Mouse (Mus musculus) 3134 (cell line): ENCODE results near the gene Klhl13.

Experiments
- DNase-seq: peaks from one replicate; pipeline ENCODE4 v3.0.0-alpha.2; 2011; ENCODE audit warnings: low spot score; ENCODE audit not compliant: insufficient read length; ENCODE audit errors: extremely low read depth

Klhl13 gene

DNA sequence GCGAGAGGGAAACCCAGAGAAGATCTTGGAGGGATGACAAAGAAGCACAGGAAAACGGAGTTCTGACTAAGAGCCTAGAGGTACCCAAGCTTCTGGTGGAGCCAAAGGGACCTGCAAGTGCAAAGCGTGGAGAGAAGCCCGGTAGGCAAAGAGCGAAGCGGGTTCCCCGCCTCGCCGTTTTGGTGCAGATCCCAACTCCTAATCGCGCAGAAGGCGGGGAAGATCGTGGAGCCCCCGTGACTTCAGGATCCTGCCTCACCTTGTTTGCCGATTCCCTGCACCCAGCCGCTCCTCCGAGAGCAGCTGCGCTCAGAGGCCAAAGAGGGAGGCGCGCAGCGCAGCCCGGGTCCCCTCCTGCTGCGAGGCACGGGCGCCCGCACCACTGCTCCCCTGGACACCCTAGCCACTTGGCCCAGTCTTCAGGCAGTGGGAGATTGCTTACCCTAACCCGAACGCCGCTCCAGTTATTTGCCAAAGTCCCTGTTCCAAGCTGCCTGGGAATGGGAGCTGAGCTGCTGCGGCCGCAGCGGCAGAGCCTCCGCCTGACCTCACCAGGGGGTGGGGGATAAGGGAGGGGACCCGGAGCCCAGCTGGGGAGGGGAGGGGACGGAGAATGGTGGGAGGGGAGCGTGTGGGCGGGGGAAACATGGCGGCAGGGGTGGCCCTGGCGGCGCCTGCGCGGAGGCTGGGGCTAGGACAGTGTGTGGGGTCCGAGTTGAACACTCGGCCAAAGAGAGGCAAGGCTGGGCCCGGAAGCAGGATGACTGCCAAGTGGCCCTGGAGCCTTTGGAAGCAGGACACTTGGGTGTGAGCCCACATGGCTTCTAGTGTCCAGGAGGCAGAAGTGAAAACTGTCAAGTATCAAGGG, at the start of gene Klhl13:
Gene Klhl13, minus strand, starts transcription at position 569 of the 868 bp plus-strand sequence.
- no peak for DNase-seq

DNA sequence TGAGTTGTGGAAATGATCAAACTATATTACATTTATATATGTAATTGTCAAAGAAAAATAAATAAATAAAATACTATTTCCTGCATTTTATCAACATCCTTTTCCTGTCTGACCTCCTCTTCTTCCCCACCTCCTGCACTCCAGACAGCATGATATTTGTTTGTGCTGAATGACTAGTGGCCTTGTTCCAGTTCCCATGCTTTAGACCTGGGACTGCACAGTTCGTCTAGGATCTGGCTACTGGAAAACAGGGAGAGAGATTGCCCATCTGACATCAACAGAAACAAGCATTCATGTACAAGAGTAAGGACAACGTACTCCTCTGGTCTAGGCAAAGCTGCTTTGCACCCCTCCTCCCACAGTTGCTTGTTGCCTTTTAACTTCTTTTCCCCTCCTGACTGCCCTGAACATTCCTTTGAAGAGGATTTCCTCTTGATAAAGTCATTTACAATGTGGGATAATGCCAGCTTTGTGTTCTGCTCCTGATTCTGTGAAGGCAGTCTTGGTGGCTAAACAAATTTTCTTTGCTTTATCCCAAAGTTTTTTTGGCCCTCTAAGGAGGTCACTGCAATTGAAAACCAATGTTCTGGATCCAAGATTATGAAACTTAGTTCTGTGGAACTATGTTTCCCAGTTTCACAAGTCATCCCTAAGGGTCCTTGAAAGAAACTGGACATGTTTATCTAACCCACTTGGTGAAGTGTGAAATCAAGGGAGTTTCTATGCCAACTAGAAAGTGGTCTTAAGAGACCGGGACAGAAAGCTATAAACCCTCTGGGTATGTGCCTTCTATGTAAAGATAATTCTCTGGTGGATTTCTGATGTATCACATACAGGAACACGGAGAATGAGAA, 44.6 kb upstream of the Klhl13 start:
- no peak for DNase-seq

DNA sequence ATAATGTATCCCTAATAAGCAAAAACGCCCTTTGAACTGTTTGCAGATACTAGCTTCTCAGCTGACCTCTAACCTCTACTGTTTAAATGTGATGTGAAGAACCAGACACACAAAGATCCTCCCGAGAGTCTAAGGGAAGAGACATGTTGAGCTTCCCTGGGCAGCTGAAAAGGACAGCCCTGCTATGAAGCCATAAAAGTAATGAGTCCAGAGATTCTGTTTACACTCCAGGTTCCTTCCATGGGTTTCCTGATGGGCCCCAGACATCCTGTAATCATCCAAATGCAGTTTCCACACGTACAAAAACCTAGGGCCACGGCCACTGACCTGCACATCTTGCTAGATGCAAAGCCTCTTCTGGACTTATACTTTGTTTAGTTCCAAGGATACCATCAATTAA, 23.8 kb upstream of the Klhl13 start:
- DNase-seq: no peak

DNA sequence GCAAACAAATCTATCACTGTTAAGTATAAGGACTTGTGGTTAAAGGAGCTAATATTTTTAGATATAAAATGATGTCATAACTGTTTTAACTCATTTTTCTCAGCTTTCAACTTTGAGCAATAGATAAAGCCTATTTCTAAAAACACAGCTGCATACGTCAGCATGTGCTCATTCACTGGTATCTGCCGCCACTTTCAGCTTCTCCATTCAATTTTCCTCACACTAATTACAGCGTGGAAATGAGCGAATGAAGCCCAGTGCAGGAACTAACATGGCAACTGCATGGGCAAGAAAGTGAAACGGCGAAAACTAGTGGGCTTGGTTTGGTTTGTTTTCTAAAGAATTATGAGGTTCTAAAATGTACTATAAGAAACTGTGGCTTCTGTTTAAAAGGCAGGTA, 1.4 kb downstream of the Klhl13 start:
- DNase-seq: no peak

DNA sequence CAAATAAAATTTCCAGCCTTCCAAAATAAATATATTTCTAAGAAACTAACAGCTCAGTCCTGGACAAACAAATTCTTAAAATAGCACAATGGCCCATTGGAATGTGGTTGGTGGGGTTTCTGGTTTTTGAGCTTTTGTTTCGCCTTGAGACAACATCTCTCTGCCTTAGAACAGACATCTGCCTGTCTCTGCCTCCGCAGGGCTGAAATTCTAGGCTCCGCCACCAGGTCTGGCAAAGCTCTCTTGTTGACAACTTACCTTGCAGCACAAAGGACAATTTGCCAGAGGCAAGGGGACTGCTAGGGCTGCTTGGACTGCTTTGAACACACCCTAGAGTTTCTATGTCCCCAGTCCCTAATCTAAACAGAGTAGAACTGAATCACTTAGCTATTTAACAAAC, 4.4 kb downstream of the Klhl13 start:
- no peak for DNase-seq

DNA sequence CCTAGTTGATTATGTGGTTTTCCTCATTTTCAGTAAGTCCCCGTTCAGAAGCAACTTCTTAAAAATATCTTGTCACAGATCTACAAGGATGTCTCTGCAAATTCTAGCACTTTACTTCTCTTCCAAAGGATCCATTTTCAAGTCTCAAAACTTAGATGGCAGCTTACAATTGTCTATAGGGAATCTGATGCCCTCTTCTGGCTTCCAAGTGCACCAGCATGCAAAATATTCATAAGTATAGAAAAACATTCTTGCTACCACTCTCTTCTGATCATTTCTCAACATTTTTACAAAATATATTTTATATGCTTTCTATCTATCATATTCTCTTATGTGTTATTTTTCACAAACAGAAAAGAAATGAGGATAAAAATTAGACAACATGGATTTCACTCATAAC, 14.8 kb downstream of the Klhl13 start:
- no peak for DNase-seq

DNA sequence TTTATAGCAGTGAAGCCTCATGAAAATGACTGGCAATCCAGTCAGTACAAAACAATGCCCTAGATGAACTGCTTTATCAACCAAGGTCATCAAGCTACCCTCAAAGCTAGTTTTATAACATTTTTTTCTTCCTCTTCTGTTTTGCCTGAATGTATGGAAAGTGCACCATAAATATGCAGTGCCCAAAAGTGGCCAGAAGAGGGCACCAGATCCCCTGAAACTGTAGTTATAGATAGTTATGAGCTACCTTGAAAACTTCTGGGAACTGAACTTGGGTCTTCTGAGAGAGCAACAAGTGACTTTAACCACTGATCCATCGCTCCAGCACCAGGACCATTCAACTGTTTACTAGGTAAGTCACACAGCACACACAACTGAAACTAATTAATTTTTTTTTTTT, 36.8 kb downstream of the Klhl13 start:
- DNase-seq: no peak

DNA sequence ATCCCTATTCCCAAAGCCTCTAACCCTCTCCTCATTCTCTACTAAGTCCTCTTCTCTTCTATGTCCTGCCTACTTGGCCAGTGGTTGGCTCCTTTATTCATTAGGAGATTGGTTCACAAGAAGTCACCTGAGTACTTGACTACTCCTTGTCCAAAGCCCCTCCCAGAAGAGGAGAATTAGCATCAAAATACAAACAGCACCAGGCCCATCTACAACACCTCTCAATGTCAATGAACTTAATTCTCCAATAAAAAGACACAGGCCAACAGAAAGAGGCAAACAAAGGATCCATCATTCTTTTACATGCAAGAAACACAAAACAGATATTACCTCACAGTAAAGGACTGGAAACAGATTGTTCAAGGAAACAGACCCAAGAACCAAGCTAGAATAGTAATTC, 46.0 kb downstream of the Klhl13 start:
- no peak for DNase-seq

DNA sequence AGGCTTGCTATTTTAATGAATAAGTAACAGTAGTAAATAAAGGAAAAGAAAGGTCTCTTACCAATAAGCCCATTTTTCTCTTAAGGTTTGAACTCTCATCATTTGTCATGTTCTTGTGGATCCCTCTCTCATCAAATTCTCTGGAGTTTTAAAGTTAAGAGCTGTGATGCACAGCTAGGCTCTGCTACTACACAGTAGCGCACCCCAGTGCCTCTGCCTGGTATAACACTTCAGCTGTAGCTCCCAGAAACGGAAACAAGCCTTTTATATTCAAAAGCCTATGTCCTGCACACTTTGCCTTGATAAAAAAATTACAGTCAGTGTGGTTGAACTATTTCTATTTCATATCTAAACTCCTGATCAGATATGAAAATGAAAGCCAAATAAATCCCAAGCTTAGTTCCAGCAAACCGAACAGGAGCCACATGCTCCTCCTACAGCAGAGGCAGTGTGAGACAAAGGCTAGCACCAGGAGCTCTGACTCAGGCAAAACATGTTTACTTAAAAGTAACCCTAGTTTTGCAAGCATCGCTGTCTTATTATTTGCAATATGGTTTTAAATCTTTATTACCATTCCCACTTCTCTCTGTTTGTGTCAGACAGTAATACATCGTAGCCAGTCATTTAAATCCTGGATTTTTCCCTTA, 68.8 kb downstream of the Klhl13 start:
- DNase-seq: no peak

DNA sequence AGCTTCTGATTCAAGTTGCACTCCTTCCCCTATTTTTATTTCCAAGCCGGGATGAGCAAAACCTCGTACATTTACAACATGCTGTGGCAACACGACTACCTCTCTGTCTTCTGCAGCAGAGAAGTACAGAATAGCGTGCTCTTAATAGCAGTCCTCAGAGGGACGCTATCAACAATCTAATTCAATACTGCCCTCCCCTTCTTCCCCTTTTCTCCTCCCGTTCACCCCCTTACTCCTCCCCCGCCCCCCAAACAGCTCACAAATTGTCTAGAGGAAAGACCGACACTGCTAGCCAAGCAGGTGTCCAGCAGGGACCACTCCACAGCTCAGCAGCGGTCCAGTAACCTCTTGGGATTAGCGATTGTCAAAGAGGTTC, 79.5 kb downstream of the Klhl13 start:
- no peak for DNase-seq

DNA sequence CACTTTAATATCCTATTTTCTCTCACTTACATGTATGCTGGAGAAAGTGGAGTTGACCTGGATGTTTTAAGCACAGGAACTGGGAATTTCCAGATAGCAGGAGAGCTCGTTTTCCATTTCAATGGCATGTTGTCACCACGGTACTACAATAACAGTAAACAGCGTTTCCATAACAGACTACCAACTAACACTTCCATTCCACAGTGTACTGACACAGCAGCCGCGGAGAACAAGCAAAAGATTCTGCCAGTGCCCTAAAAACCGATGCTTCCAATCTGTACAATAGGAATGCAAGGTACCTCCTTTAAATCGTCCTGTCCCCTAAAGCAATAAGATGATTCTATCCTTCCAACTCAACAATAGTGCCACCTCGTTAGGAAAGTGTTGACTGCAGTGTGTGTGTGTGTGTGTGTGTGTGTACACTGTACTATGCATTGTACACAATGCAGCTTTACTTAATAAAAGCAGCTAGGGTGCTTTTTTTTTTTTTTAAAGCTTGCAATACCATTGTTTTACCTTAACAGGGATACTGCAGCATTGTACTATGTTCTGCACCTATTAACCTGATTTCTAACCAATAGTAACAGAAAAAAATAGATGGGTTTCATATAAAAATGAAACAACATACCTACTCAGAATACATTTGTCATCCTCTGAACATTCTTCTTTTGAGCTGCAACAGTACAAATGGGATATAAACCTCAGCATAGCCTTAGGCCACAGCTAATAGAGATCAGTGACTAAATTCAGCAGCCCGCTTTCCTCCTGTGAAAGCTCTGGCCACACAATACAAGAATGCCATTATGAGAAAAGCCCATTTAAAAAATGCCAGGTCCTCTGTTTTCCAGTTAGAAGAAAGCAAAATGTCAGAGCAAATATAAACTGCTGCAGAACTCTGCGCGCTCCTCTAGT, 80.1 kb downstream of the Klhl13 start:
- no peak for DNase-seq

DNA sequence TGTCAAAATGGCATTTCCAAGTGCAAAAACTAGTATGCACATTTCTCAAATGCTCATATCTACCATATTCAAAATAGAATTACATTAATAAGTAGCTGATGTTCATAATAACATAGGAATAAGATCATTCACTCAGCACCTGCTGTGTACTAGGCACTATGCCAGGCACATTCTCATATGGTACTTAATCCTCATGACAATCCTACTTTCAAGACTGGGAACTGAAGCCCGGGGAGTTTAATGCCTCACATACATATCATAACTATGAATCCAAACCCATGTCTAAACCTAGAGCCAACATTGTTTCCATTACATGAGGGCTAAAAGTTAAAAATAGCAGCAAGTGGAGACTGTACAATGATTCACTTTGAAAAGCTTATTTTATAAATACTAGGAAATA, 97.3 kb downstream of the Klhl13 start:
- no peak for DNase-seq

DNA sequence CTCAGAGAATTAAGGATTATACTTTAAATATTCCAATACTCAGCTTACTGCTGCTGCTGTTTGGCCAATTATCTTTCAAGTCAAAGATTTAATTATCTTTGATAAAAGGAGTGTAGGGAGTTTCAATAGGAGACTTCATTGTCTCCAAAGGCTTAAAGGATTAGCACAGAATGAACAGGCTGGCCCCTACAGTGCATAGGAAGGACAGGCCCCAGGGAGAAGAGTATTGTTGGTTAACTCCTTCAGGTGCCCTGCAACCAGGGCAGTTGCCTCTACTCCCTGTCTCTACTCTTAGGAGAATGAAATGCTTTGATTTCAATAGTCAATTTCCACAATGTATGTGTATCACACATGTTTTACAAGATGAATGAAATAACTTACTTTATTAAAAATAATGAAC, 116.1 kb downstream of the Klhl13 start:
- no peak for DNase-seq
